Mouse (Mus musculus) urinary bladder, postnatal 4 days (tissue): ENCODE data around the gene Grtp1.

Source experiments
- DNase-seq, 2 experiments: peaks; one replicate each; pipeline ENCODE4 v3.0.0; 2021 to 2022; ENCODE audit warnings: low spot score in 2 of 2

The Grtp1 gene

DNA sequence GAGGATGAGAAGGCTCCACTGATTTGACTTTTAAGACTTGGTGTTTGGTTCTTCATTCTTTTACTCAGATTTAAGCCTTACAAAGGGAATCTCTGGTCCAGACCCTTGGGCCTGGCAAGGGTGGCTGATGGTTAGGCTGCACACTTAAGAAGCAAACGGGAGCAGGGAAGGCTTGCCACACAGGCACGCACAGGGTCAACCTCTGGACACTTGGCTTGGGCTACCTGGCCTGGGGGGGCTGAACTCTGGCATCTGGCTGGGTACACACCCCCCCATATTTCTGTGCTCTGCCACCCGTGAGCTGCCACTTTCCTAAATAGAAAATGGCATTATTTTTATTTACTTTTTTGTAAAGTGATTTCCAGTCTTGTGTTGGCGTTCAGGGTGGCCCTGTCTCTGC is 25.6 kb downstream of the Grtp1 start:
- DNase-seq: no peak

- DNase-seq: no peak
Observed at GRCm38 (mm10) chr8:13174305-13174704, 26.1 kb downstream of the Grtp1 start.

DNA sequence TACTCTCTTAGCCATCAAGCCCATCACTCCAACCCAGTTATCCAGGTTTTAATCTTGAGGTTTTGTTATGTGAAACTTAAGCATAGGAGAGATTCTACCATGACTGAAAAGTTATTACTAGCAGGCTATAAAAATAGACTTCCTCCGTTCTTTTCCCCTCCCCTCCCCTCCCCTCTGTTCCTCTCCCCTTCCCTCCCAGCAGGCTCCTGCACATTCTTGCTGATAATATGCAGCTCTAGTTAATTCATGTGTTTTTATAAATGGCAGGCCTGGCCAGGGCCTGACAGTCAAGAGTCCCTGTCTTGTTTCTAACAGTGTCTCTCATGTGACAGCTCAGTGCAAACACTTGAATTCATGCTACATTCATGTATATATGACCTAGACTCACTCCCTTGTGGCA is 29.9 kb downstream of the Grtp1 start:
- no peak for DNase-seq

- DNase-seq: no peak
Observed at GRCm38 (mm10) chr8:13164361-13164760, 36.1 kb downstream of the Grtp1 start.

GRCm38 (mm10) chr8:13163563-13163962 is 36.9 kb downstream of the Grtp1 start:
- DNase-seq: no peak

GRCm38 (mm10) chr8:13162098-13162497 is 38.3 kb downstream of the Grtp1 start:
- no peak for DNase-seq

DNA sequence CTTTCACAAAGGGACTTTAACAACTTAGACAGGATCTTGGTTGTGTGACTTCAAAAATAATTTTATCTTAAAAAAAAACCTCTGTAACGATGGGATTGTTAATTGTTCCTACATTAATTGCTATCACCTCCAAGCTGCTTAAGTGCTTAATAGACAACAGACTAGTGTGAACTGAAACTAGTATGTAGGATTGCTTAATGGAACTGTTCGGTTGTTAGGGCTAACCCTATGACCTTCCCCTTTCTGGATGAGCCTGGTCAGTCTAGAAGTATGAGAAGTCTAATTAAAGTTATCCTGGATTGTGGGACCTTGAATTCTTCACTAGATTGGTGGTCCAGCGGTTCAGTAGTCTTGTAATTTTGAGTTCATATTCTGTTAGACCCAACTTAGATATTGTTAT is 39.7 kb downstream of the Grtp1 start:
- DNase-seq: no peak

DNA sequence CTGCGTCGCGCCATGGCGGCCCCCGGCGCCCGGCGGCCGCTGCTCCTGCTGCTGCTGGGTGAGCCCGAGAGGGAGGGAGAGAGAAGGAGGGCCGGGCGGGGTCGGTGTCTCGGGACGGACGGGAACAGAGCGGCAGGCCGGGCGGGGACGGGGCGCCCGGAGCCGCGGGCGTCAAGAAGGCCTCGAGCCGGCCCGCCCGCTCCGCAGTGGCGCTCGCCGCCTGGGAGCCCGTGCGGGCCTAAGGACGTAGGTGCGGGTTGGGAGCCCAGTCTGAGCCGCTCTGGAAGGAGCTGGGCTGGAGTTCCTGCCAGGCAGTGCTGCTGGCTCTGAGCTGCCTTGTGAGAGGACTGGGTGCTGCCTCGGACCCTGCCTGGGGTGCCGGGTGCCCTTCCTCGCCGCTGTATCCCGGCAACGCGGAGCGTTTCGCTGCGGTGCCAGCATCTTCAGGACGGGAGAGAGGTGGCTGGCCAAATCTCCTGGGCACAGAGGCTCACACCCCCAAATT is 41.0 kb downstream of the Grtp1 start:
- no peak for DNase-seq

DNA sequence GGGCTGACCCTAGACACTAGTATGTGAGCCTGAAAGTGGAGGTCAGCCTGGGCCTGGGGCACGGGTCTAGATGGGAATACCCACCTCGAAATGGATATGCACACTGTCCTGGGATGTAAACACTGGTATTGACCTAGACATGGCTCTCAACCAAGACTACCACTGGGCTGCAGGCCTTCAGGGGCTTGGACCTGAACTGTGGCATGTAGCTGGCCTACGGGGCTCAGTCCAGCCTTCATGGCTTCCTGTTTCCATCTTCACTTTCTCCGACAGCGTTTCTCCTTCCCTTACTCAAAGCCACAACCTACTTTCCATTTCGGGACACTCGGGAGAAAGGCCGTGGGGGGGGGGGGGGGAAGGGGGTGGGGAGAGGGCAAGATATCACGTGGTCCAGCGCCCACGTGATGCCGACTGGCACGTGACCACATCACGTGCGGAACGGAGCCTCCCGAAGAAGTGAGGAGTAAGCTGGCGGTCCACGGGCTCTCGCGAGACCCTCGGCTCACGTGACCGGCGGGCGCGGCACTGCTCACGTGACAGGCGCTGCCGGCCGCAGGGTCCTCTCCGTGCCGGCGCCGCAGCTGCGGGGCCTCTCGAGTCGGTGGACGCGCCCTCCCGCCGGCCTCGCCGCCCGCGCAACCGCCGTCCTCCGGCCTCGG is 41.6 kb downstream of the Grtp1 start, which contains the start of gene Lamp1:
Gene Lamp1, plus strand, starts transcription at position 444 of the 659 bp plus-strand sequence.
- DNase-seq: peak; percentile 99 to 100

- DNase-seq: no peak
Observed at GRCm38 (mm10) chr8:13156327-13157097, 43.9 kb downstream of the Grtp1 start.

DNA sequence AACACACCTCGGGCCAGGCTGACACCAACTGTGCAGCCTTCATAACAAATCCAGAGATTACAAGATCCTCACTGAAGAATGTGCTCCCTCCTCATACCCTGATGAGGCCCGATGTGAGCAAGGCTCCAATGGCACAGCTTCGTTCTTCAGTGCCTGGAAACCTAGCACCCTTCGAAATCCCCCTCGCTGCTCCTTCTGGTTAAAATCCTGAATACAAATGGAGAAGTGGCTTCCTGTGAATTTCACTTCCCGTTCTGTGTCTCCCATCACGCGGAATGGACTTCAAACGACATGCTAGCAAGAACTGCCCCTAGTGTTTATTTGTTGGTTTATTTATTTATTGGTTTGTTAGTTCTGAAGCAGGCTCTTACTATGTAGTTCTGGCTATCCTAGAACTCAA is 45.1 kb downstream of the Grtp1 start:
- DNase-seq: no peak

- no peak for DNase-seq
Observed at GRCm38 (mm10) chr8:13154099-13154498, 46.3 kb downstream of the Grtp1 start.

GRCm38 (mm10) chr8:13150929-13151328 is 49.5 kb downstream of the Grtp1 start:
- DNase-seq: no peak

DNA sequence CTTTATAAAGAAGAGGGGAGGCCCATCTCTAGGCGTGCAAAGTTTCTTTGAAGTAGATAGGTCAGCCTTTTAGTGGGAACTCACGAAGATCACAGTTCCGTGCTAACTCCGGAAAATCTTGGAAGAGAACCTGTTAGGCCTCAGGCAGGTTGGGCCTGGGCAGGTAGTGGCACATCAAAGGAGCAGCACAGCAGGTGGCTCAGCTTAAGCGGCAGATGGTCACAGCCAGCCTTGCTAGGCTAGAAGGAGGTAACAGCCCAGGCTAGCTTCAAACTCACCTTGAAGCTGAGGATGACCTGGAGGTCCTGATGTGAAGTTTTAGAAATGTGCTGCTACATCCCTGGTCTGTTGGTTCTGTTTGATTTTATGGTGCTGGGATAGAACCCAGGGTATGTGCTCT is 50.6 kb downstream of the Grtp1 start:
- DNase-seq: no peak

GRCm38 (mm10) chr8:13149287-13149686 is 51.1 kb downstream of the Grtp1 start:
- no peak for DNase-seq

DNA sequence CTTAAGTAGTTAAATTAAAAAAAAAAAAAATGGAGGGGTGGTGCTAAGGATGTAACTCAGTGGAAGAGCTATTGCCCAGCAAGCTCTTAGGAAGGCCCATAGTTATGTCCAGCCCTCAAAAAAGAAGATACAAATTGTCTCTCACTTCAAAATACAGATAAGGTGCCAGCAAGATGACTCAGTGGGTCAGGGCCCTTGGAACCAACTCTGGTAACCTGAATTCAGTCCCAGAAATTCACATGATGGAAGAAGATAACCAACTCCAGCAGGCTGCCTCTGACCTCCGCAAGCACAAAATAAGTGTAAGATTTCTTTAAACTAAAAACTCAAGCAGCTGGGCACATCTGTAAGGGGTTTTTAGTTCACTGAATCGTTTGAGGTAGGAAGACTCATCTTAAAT is 51.9 kb downstream of the Grtp1 start:
- no peak for DNase-seq

DNA sequence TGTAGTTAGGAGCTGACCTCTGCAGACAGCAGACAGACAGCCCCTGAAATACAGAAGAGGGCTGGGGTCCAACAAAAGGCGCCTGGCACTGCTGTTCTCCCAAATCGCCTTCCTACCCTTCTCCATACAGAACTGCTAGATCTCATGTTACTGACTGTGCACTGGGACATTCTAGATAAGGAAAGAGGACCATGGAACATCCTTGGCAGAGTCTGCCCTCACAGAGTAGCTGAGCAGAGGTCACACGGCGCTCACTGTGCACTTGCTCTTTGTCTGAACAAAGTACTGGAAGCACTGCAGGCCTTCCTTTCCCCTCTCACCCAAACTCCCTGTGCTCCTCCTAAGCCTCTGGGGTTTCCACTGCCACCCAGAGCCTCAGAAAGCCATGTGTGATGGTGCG is 58.7 kb downstream of the Grtp1 start:
- no peak for DNase-seq

- DNase-seq: no peak
Observed at GRCm38 (mm10) chr8:13139641-13140182, 60.7 kb downstream of the Grtp1 start.

DNA sequence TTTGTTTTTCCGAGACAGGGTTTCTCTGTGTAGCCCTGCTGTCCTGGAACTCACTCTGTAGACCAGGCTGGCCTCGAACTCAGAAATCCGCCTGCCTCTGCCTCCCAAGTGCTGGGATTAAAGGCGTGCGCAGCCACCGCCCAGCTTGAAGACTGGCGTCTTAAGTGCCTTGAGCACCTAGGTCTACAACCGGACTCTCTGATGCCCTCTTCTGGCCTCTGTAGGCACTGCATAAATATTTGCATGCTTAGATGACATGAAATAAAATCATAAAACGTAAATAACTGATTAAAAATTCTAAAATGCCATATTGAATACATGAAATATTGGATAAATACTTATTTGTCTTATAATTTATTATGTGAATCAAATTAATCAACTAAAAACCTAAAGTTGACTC is 68.2 kb downstream of the Grtp1 start:
- DNase-seq: peak in 1 of 2 experiments; percentile 66

- no peak for DNase-seq
Observed at GRCm38 (mm10) chr8:13124897-13125296, 75.5 kb downstream of the Grtp1 start.

- DNase-seq: no peak
Observed at GRCm38 (mm10) chr8:13122887-13123421, 77.5 kb downstream of the Grtp1 start.
